Mouse (Mus musculus) erythroblast, adult 5-6 weeks (primary cell): ENCODE results near the gene Agrp. TPM values are rescaled to one million over a fixed set of nuclear protein-coding genes. Genes with fewer than 3 reads are reported as not detected.

Source experiments
- ATAC-seq: replicated peaks from 2 replicates; pipeline ENCODE4 v1.8.0; 2016; ENCODE audit warnings: moderate number of reproducible peaks, mild to moderate bottlenecking, moderate TSS enrichment, inconsistent platforms; ENCODE audit not compliant: poor library complexity, low FRiP score, severe bottlenecking
- total RNA-seq, 2 experiments: library from RNA; stranded (forward) in 1 of 2; stranded (reverse) in 1 of 2; fragments of 150-400 nt in 1 of 2; fragments of 200-764, 138-1000 nt in 1 of 2; gene quantifications; 2 replicates each; pipeline versions ENCODE4 v1.2.3 to v1.2.4; 2015 to 2017; ENCODE audit warnings: low replicate concordance in 2 of 2

Agrp gene
- total RNA-seq, 2 experiments from 2014 or later = not detected

GRCm38 (mm10) chr8:105529271-105529670 is 107.9 kb downstream of the Agrp start:
- no peak for ATAC-seq

DNA sequence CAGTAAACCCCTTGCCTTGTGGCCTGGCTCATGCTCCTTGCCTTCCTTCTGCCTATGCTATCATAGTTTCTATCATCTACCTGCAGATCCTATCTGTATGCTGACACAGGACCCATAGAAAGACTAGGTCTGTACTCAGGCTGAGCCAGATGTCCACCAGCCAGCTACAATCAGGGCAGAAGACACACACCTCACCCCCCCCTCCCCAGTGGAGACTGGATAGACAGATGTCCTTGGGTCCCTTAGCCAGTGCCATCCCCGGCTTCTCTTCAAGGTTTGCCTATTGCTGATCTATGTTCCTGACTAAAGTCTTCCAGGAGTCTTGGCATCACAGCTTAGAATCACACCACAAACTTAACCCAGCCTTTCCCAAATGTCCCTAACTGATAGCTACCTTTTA is 109.0 kb downstream of the Agrp start:
- no peak for ATAC-seq

DNA sequence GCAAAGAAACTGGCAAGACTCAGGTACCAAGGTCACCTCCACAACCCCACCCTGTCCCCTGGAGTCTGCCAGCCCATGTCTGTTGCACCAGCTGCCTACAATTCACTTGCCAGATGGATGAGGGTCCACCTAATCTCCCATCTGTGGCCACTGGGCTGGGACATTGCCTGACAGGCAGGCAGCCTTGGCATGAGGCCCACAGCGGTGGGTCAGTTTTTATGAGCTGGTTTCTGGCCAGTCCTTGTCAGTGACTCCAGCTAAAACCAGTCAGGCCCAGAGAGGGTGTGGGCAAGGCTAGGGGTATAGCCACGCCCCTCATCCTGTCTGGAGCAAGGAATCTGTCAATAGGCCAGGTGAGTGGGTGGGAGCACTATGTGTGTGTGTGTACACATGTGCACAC is 110.1 kb downstream of the Agrp start:
- ATAC-seq = no peak

GRCm38 (mm10) chr8:105522890-105523289 is 114.3 kb downstream of the Agrp start:
- ATAC-seq = no peak

DNA sequence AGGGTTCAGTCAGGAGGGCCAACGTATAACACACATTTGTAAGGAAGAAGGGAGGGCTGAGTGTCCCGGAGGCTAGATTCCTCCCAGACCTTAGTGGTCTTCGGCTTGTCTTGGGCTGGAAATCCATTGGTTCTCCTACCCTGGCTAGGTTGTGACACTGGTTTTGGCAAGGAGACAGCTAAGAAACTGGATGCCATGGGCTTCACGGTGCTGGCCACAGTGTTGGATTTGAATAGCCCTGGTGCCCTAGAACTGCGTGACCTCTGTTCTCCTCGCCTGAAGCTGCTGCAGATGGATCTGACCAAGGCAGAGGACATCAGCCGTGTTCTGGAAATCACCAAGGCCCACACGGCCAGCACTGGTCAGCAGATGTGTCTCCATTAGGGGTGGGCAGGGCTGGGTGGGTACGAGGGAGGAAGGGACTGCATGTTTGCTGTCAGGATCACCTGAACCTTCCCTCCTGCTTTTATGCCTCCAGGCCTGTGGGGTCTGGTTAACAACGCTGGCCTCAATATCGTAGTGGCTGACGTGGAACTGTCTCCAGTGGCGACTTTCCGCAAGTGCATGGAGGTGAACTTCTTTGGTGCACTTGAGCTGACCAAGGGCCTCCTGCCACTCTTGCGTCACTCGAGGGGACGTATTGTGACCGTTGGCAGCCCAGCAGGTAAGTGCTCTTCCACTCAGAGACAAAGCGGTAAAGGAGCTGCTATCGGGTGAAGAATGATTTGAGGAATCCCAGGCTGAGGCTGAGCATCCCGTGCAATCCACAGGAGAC is 115.0 kb downstream of the Agrp start:
- ATAC-seq = no peak

GRCm38 (mm10) chr8:105521061-105521460 is 116.1 kb downstream of the Agrp start:
- ATAC-seq = no peak

DNA sequence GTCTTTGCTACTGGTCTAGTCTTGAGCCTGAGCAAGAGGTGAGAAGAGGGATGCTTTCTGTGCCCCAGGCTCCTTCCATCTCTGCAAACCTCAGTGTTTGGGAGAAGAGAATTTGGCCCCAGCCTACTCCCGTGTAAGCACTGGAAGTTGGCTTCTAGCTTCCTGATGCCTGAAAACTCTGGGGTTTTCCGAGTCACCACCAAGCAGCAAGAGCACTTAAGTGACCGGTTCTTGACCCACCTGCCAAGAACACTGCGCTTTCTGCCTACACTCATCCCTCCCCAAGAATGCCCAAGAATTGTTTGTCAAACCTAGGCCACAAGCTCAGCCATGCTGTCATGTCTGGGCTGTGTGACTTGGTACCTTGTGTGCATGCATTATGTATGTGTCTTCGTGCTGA is 116.7 kb downstream of the Agrp start:
- ATAC-seq = no peak

DNA sequence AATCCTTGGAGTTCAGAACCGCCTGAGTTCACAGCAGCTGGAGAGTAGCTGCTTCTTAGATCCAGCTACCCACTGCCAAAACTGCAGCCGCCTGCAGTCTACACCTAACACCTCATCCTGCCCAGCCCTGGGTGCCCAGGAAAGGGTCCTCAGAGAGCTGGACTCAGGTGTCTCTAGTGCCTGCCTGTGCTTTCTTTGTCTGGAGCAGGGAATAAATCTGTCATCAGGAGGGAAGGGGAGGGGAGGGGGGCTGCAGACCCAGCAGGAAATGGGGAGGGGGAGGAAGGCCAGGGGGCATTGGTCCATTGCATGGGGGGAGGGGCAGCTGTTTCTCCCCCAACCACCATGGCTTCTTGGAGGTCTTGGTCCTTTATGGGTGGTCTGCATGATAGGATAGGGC is 117.6 kb downstream of the Agrp start:
- ATAC-seq = no peak

DNA sequence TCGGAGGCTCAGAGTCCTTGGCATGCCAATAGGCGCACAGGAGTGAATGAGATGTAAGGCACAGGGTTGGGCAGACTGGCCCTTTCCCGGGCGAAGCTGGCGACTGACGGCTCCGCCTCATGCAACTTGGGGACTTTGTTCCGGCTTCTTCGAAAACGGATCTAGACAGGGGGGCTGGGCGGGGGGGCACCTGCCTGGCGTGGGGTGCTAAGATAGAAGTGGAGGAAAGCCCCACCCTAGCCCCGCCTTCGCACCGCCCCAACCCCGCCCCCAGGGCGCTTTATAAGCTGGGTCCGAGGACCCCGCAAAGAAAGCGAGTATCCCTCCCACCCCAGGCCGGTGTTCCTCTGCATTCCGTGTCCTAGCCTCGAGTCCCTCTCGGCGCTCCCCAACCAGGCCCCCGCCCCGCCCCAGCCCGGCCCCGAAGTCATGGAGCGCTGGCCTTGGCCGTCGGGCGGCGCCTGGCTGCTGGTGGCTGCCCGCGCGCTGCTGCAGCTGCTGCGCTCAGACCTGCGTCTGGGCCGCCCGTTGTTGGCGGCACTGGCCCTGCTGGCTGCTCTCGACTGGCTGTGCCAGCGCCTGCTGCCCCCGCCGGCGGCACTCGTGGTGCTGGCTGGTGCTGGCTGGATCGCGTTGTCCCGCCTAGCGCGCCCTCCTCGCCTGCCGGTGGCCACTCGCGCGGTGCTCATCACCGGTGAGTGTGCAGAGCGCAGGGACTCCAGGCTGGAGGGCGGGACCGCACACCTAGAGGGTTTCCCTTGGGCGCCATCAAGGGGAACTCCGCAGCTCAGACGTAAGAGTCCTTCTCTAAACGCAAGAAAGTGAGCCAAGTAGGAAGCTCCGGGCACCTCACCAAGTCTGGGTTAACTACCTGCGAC is 118.5 kb downstream of the Agrp start, which contains the start of gene Hsd11b2:
Gene Hsd11b2, plus strand, starts transcription at position 320 of the 878 bp plus-strand sequence.
- 0 out of 2 replicates have a peak, but pooled peaks have one; percentile 26 for ATAC-seq

GRCm38 (mm10) chr8:105517346-105517745 is 119.8 kb downstream of the Agrp start:
- no peak for ATAC-seq

Other genes starting within 250 kb of the Agrp start
- not detected in 2 replicates for gene Kctd19, start 223.9 kb downstream of the Agrp start, total RNA-seq (2015; ENCODE audit: low replicate concordance)
- not detected in 2 replicates for gene Kctd19, start 223.9 kb downstream of the Agrp start, total RNA-seq (2017; ENCODE audit: low replicate concordance)
- 0.96 TPM in 1 of 2 replicates, not detected in the other for gene Lrrc36, start 223.8 kb downstream of the Agrp start, total RNA-seq (2015; ENCODE audit: low replicate concordance)
- gene Lrrc36, start 223.8 kb downstream of the Agrp start, total RNA-seq (2017; ENCODE audit: low replicate concordance) = 0.56 and 0.85 TPM in 2 replicates
- not detected in 2 replicates for gene Tppp3, start 165.9 kb downstream of the Agrp start, total RNA-seq (2015; ENCODE audit: low replicate concordance)
- not detected in 2 replicates for gene Tppp3, start 165.9 kb downstream of the Agrp start, total RNA-seq (2017; ENCODE audit: low replicate concordance)
- gene Zdhhc1, start 140.5 kb downstream of the Agrp start, total RNA-seq (2015; ENCODE audit: low replicate concordance) = not detected in 2 replicates
- 0.17 and 0.42 TPM in 2 replicates for gene Zdhhc1, start 140.5 kb downstream of the Agrp start, total RNA-seq (2017; ENCODE audit: low replicate concordance)
- gene Hsd11b2, start 118.6 kb downstream of the Agrp start, total RNA-seq (2015; ENCODE audit: low replicate concordance) = 2.3 TPM in 1 of 2 replicates, not detected in the other
- gene Hsd11b2, start 118.6 kb downstream of the Agrp start, total RNA-seq (2017; ENCODE audit: low replicate concordance) = not detected in 2 replicates
- 72.8 and 90.9 TPM in 2 replicates for gene Atp6v0d1, start 71.3 kb downstream of the Agrp start, total RNA-seq (2015; ENCODE audit: low replicate concordance)
- 46.0 and 50.9 TPM in 2 replicates for gene Atp6v0d1, start 71.3 kb downstream of the Agrp start, total RNA-seq (2017; ENCODE audit: low replicate concordance)
- gene Ripor1, start 32.1 kb downstream of the Agrp start, total RNA-seq (2015; ENCODE audit: low replicate concordance) = 16.3 and 17.6 TPM in 2 replicates
- gene Ripor1, start 32.1 kb downstream of the Agrp start, total RNA-seq (2017; ENCODE audit: low replicate concordance) = 1.7 and 2.6 TPM in 2 replicates
- 51.6 and 81.5 TPM in 2 replicates for gene Ctcf, start 825 bp downstream of the Agrp start, total RNA-seq (2015; ENCODE audit: low replicate concordance)
- gene Ctcf, start 825 bp downstream of the Agrp start, total RNA-seq (2017; ENCODE audit: low replicate concordance) = 68.8 and 99.5 TPM in 2 replicates
- 3.1 TPM in 2 replicates for gene Carmil2, start 48.9 kb upstream of the Agrp start, total RNA-seq (2015; ENCODE audit: low replicate concordance)
- gene Carmil2, start 48.9 kb upstream of the Agrp start, total RNA-seq (2017; ENCODE audit: low replicate concordance) = 2.5 and 3.5 TPM in 2 replicates
- gene Acd, start 63.7 kb upstream of the Agrp start, total RNA-seq (2015; ENCODE audit: low replicate concordance) = 7.1 and 12.5 TPM in 2 replicates
- 1.7 and 7.8 TPM in 2 replicates for gene Acd, start 63.7 kb upstream of the Agrp start, total RNA-seq (2017; ENCODE audit: low replicate concordance)
- 2.1 TPM in 1 of 2 replicates, not detected in the other for gene Pard6a, start 63.8 kb upstream of the Agrp start, total RNA-seq (2015; ENCODE audit: low replicate concordance)
- gene Pard6a, start 63.8 kb upstream of the Agrp start, total RNA-seq (2017; ENCODE audit: low replicate concordance) = 0.56 and 1.5 TPM in 2 replicates
- not detected in 2 replicates for gene 4933405L10Rik, start 70.3 kb upstream of the Agrp start, total RNA-seq (2015; ENCODE audit: low replicate concordance)
- not detected in 2 replicates for gene 4933405L10Rik, start 70.3 kb upstream of the Agrp start, total RNA-seq (2017; ENCODE audit: low replicate concordance)
- 2.1 and 2.5 TPM in 2 replicates for gene Enkd1, start 70.8 kb upstream of the Agrp start, total RNA-seq (2015; ENCODE audit: low replicate concordance)
- gene Enkd1, start 70.8 kb upstream of the Agrp start, total RNA-seq (2017; ENCODE audit: low replicate concordance) = 2.7 and 7.0 TPM in 2 replicates
- 0.21 and 0.38 TPM in 2 replicates for gene Gfod2, start 121.3 kb upstream of the Agrp start, total RNA-seq (2015; ENCODE audit: low replicate concordance)
- gene Gfod2, start 121.3 kb upstream of the Agrp start, total RNA-seq (2017; ENCODE audit: low replicate concordance) = 0.51 TPM in 1 of 2 replicates, not detected in the other
- 514 and 565 TPM in 2 replicates for gene Ranbp10, start 190.0 kb upstream of the Agrp start, total RNA-seq (2015; ENCODE audit: low replicate concordance)
- 620 and 633 TPM in 2 replicates for gene Ranbp10, start 190.0 kb upstream of the Agrp start, total RNA-seq (2017; ENCODE audit: low replicate concordance)
- 1.0 and 1.2 TPM in 2 replicates for gene Tsnaxip1, start 190.3 kb upstream of the Agrp start, total RNA-seq (2015; ENCODE audit: low replicate concordance)
- gene Tsnaxip1, start 190.3 kb upstream of the Agrp start, total RNA-seq (2017; ENCODE audit: low replicate concordance) = 2.5 and 3.2 TPM in 2 replicates
- 13.1 and 15.9 TPM in 2 replicates for gene Cenpt, start 215.9 kb upstream of the Agrp start, total RNA-seq (2015; ENCODE audit: low replicate concordance)
- 9.6 and 11.3 TPM in 2 replicates for gene Cenpt, start 215.9 kb upstream of the Agrp start, total RNA-seq (2017; ENCODE audit: low replicate concordance)
- gene Thap11, start 217.7 kb upstream of the Agrp start, total RNA-seq (2015; ENCODE audit: low replicate concordance) = 6.3 and 16.3 TPM in 2 replicates
- gene Thap11, start 217.7 kb upstream of the Agrp start, total RNA-seq (2017; ENCODE audit: low replicate concordance) = 7.1 and 8.3 TPM in 2 replicates
- 48.1 and 55.3 TPM in 2 replicates for gene Nutf2, start 223.2 kb upstream of the Agrp start, total RNA-seq (2015; ENCODE audit: low replicate concordance)
- gene Nutf2, start 223.2 kb upstream of the Agrp start, total RNA-seq (2017; ENCODE audit: low replicate concordance) = 5.7 and 8.9 TPM in 2 replicates
- gene Edc4, start 243.5 kb upstream of the Agrp start, total RNA-seq (2015; ENCODE audit: low replicate concordance) = 4.0 and 9.2 TPM in 2 replicates
- gene Edc4, start 243.5 kb upstream of the Agrp start, total RNA-seq (2017; ENCODE audit: low replicate concordance) = 12.4 and 17.6 TPM in 2 replicates